Mouse (Mus musculus) midbrain, embryonic 12.5 days (tissue): ENCODE data around the gene Ascc2. TPM values are rescaled to one million over a fixed set of nuclear protein-coding genes. Genes with fewer than 3 reads are reported as not detected.
A peak's percentile ranks its signal among the peaks of the same experiment; 100 is the strongest.

Experiments used
- ATAC-seq: fragments of 200-750 bp; cut with Nextera tagmentation; 2 replicates; pipeline ENCODE4 v1.8.0; 2017; ENCODE audit warnings: low read depth, moderate TSS enrichment, moderate library complexity; ENCODE audit not compliant: low FRiP score
- H3K27ac ChIP-seq: fragments of 300-500 bp; sonication (generic); replicated peaks from 2 replicates; pipeline ENCODE4 v1.5.1; 2016; ENCODE audit warnings: mild to moderate bottlenecking
- H3K27me3 ChIP-seq: fragments of 300-500 bp; sonication (generic); 2 replicates; pipeline ENCODE4 v1.6.1; 2016; ENCODE audit warnings: mild to moderate bottlenecking
- H3K36me3 ChIP-seq: fragments of 300-500 bp; sonication (generic); 2 replicates; pipeline ENCODE4 v1.6.1; 2016
- H3K4me1 ChIP-seq: fragments of 300-500 bp; sonication (generic); 2 replicates; pipeline ENCODE4 v1.6.1; 2016
- H3K4me2 ChIP-seq: fragments of 300-500 bp; sonication (generic); replicated peaks from 2 replicates; pipeline ENCODE4 v1.6.1; 2016; ENCODE audit warnings: mild to moderate bottlenecking, moderate library complexity
- H3K4me3 ChIP-seq: fragments of 300-500 bp; sonication (generic); 2 replicates; pipeline ENCODE4 v1.5.1; 2016; ENCODE audit warnings: mild to moderate bottlenecking
- H3K9ac ChIP-seq: fragments of 300-500 bp; sonication (generic); replicated peaks from 2 replicates; pipeline ENCODE4 v1.6.1; 2016; ENCODE audit warnings: mild to moderate bottlenecking, moderate library complexity
- H3K9me3 ChIP-seq: fragments of 300-500 bp; sonication (generic); 2 replicates; pipeline ENCODE4 v1.6.1; 2016; ENCODE audit warnings: mild to moderate bottlenecking
- WGBS: fragments of 180-500 bp; shearing (Covaris S2); methylation state at CpG from one replicate; pipeline ENCODE4 v1.1.7; 2016; 5-methylcytosine and 5-hydroxymethylcytosine counted together
- polyA plus RNA-seq: library from polyadenylated mRNA; unstranded; fragments of >200 nt; fragmentation: Nextera tagmentation; extraction: Ambion mirVana; gene quantifications from 2 replicates; pipeline ENCODE4 v1.2.1, GENCODE M21; 2016

Ascc2 gene
- polyA plus RNA-seq, 1 experiment from 2014 or later: 30.4 TPM

- H3K9ac ChIP-seq: no peak overlapping the region
- ATAC-seq: no peak
- no peaks in the 10 kb centered on the region for H3K9me3 ChIP-seq
- WGBS: 94% methylated on average over 1 of the region's 1 CpGs
- no peak overlapping the region for H3K4me2 ChIP-seq
- H3K27ac ChIP-seq: no peak overlapping the region
- H3K27me3 ChIP-seq: no peaks in the 10 kb centered on the region
- no peak overlapping the region for H3K4me3 ChIP-seq
- no peaks in the 10 kb centered on the region for H3K4me1 ChIP-seq
- peaks cover 65% of the 10 kb centered on the region for H3K36me3 ChIP-seq
These were observed 37.0 kb downstream of the Ascc2 start for GRCm38 (mm10) chr11:4674593-4674992.

- no peaks in the 10 kb centered on the region for H3K4me1 ChIP-seq
- 92% methylated on average over 6 of the region's 6 CpGs for WGBS
These were observed 37.6 kb downstream of the Ascc2 start for GRCm38 (mm10) chr11:4675126-4675562.

DNA sequence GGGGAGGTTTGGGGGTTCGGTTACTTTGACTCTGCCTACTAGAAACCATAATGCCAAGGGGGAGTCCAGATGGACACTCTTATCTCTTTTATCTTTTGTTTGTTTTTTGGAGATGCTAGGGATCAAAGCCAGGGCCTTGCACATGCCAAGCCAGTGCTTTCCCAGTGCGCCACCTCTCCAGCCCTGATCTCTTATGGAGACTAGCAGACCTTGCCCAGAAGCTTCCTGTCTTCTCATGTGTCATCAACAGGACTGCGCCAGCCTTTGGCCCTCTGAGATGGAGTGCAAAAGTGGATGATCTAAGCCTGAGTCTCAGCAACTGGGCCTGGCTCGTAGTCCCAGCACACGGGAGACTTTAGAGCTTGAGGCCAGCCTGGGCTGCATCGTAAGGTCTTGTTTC lies 38.1 kb downstream of the Ascc2 start:
- Histone ChIP-seq H3K9me3 (no peaks in the 10 kb centered on the region), H3K27ac (no peak overlapping the region), H3K4me2 (no peak overlapping the region), H3K36me3 (peaks cover 68% of the 10 kb centered on the region), H3K4me1 (no peaks in the 10 kb centered on the region), H3K9ac (no peak overlapping the region), H3K4me3 (no peak overlapping the region), H3K27me3 (no peaks in the 10 kb centered on the region)
- 93% methylated on average over 6 of the region's 6 CpGs for WGBS
- no peak for ATAC-seq

More at GRCm38 (mm10) chr11:4675126-4675562, 37.6 kb downstream of the Ascc2 start:
- Histone ChIP-seq H3K27ac (no peak overlapping the region), H3K9ac (no peak overlapping the region), H3K27me3 (no peaks in the 10 kb centered on the region), H3K9me3 (no peaks in the 10 kb centered on the region), H3K4me3 (no peak overlapping the region), H3K36me3 (peaks cover 70% of the 10 kb centered on the region), H3K4me2 (no peak overlapping the region)
- no peak for ATAC-seq

DNA sequence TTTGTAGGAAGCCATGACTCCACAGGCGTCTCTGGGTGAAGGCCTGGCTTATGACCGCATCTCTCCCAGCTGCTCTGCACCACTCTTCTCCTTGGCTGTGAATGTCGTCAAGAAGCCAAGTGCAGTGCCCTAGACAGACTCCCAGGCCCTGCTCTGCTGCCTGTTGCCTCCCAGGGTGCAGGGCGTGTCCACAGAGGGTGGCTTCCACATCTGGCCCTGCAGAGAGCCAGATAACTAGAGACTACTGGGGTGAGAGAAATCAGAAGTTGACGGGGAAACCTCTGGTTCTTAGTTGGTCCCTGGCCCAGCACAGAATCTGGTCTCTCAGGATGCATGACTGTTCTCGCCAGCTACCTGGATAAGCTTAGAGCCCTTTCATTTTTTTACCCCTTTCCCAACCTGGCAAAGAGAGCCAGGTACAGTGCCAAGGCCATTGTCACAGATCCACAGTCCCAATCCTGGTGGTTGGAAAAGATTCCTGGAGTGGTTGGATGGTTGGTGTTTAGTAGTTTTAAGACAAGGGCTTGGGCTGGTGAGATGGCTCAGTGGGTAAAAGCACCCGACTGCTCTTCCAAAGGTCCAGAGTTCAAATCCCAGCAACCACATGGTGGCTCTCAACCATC lies 39.8 kb downstream of the Ascc2 start:
- Histone ChIP-seq H3K4me3 (no peak overlapping the region), H3K27me3 (no peaks in the 10 kb centered on the region), H3K27ac (no peak overlapping the region), H3K36me3 (peaks cover 75% of the 10 kb centered on the region), H3K4me1 (no peaks in the 10 kb centered on the region), H3K4me2 (no peak overlapping the region), H3K9ac (no peak overlapping the region), H3K9me3 (no peaks in the 10 kb centered on the region)
- no peak for ATAC-seq
- 85% methylated on average over 7 of the region's 7 CpGs for WGBS

- ATAC-seq: no peak
- Histone ChIP-seq H3K4me3 (no peak overlapping the region), H3K4me1 (no peaks in the 10 kb centered on the region), H3K9me3 (no peaks in the 10 kb centered on the region), H3K36me3 (peaks cover 74% of the 10 kb centered on the region), H3K27ac (no peak overlapping the region; the same call in 1 of the 2 replicates), H3K27me3 (no peaks in the 10 kb centered on the region), H3K4me2 (no peak overlapping the region), H3K9ac (no peak overlapping the region)
- WGBS: 85% methylated on average over 13 of the region's 13 CpGs
These were observed 41.3 kb downstream of the Ascc2 start for GRCm38 (mm10) chr11:4678700-4679440.

- H3K9me3 ChIP-seq: no peaks in the 10 kb centered on the region
- ATAC-seq: no peak
- no peak overlapping the region for H3K4me2 ChIP-seq
- WGBS: 91% methylated on average over 12 of the region's 12 CpGs
- H3K4me3 ChIP-seq: no peak overlapping the region
- H3K27me3 ChIP-seq: no peaks in the 10 kb centered on the region
- no peak overlapping the region for H3K9ac ChIP-seq
- H3K36me3 ChIP-seq: peaks cover 75% of the 10 kb centered on the region
- H3K27ac ChIP-seq: no peak overlapping the region; the same call in 1 of the 2 replicates
- H3K4me1 ChIP-seq: no peaks in the 10 kb centered on the region
These were observed 41.9 kb downstream of the Ascc2 start for GRCm38 (mm10) chr11:4679441-4679832.

GRCm38 (mm10) chr11:4680126-4680525 lies 42.6 kb downstream of the Ascc2 start:
- Histone ChIP-seq H3K9ac (no peak overlapping the region), H3K27ac (peak overlapping the region; percentile 22), H3K4me2 (no peak overlapping the region), H3K27me3 (no peaks in the 10 kb centered on the region), H3K4me3 (no peak overlapping the region), H3K9me3 (no peaks in the 10 kb centered on the region), H3K36me3 (peaks cover 70% of the 10 kb centered on the region), H3K4me1 (no peaks in the 10 kb centered on the region)
- WGBS: 50% methylated on average over 3 of the region's 3 CpGs
- ATAC-seq: peak; percentile 27; the same call in 1 of the 2 replicates

DNA sequence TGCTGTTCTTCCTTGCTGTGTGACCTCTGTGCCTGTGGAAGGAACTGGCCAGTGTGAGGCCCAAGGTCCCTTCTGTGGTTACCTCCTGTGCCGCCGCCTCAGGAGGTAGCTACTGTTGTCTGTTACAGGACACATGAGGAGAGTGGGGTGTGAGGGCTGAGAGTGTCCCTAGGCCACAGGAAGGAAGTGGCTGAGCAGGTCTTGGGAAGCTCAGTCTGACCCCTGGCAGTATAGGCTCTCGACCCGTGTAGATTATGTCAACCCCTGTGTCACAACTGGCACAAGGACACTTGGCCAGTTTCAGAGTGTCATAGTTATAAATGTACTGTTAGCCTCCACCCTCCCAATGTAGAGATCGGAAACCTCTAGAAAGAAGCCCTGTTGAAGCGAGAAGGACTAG lies 46.0 kb downstream of the Ascc2 start:
- Histone ChIP-seq H3K27me3 (no peaks in the 10 kb centered on the region), H3K27ac (no peak overlapping the region), H3K4me3 (no peak overlapping the region), H3K9me3 (no peaks in the 10 kb centered on the region), H3K9ac (no peak overlapping the region), H3K4me1 (no peaks in the 10 kb centered on the region), H3K4me2 (no peak overlapping the region), H3K36me3 (peaks cover 48% of the 10 kb centered on the region)
- 90% methylated on average over 6 of the region's 6 CpGs for WGBS
- ATAC-seq: no peak

- Histone ChIP-seq H3K4me1 (no peaks in the 10 kb centered on the region), H3K36me3 (peaks cover 46% of the 10 kb centered on the region), H3K4me3 (no peak overlapping the region), H3K27ac (no peak overlapping the region), H3K9ac (no peak overlapping the region), H3K4me2 (no peak overlapping the region), H3K27me3 (no peaks in the 10 kb centered on the region), H3K9me3 (no peaks in the 10 kb centered on the region)
- no peak for ATAC-seq
- WGBS: 80% methylated on average over 6 of the region's 6 CpGs
These were observed 46.6 kb downstream of the Ascc2 start for GRCm38 (mm10) chr11:4684186-4684585.

- ATAC-seq: no peak
- Histone ChIP-seq H3K4me2 (no peak overlapping the region), H3K27ac (no peak overlapping the region), H3K9ac (no peak overlapping the region), H3K36me3 (peaks cover 39% of the 10 kb centered on the region), H3K4me1 (no peaks in the 10 kb centered on the region), H3K4me3 (no peak overlapping the region), H3K27me3 (no peaks in the 10 kb centered on the region), H3K9me3 (no peaks in the 10 kb centered on the region)
- WGBS: 93% methylated on average over 4 of the region's 4 CpGs
These were observed 47.5 kb downstream of the Ascc2 start for GRCm38 (mm10) chr11:4685071-4685470.

DNA sequence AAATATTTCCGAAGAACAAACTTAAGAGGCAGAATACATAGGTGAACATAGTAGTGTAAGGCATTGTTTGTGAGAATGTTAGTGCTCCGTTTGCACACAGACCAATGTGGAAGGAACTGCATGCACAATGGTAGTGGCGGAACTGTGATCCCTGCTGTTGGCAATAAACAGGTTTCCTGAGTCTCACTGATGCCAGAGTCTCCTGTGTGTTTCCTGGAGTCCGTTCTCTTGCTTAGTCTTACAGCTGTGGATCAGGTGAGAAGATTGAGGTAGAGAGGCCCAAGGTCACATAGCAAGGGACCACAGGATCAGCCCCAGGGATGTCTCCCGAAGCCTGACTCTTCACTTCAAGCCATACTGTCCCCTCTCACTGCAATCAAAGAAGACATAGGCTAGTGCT lies 48.0 kb downstream of the Ascc2 start:
- no peak overlapping the region for H3K4me3 ChIP-seq
- no peaks in the 10 kb centered on the region for H3K4me1 ChIP-seq
- no peak overlapping the region for H3K9ac ChIP-seq
- H3K27ac ChIP-seq: no peak overlapping the region
- peaks cover 36% of the 10 kb centered on the region for H3K36me3 ChIP-seq
- no peaks in the 10 kb centered on the region for H3K27me3 ChIP-seq
- H3K9me3 ChIP-seq: no peaks in the 10 kb centered on the region
- ATAC-seq: no peak
- no peak overlapping the region for H3K4me2 ChIP-seq
- 83% methylated on average over 5 of the region's 5 CpGs for WGBS

DNA sequence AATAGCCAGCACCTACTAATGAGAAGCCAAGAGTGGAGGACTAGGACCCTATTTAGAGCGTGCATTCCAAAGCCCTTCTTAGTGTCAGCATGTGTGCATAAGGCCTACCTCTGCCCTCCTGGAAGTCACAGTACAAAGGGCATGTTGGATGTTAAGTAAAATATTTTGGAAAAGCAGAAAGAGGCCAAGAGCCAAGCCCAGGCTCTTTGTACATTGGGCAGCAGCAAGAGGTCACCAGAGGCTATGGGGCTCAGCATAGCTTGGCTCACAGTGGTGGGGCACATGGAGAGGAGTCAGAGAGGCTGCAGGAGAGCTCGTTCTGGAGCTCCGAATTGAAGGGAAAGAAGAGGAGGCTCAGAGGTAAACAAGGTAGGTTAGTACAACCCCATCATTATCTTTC lies 49.5 kb downstream of the Ascc2 start:
- Histone ChIP-seq H3K4me3 (no peak overlapping the region), H3K36me3 (peaks cover 24% of the 10 kb centered on the region), H3K4me1 (no peaks in the 10 kb centered on the region), H3K27ac (no peak overlapping the region), H3K9ac (no peak overlapping the region), H3K4me2 (no peak overlapping the region), H3K27me3 (no peaks in the 10 kb centered on the region), H3K9me3 (no peaks in the 10 kb centered on the region)
- WGBS: 76% methylated on average over 3 of the region's 3 CpGs
- no peak for ATAC-seq
